Mouse (Mus musculus) embryonic facial prominence, embryonic 10.5 days (tissue): ENCODE measurements at regions not wholly inside any gene's neighbourhood (a gene's known extent, or its start where the extent isn't known, plus 50 kb on each side); places are given as distances from the start of the nearest gene placed in this dataset.
"Not testable (repeated sequence)": the region's sequence is repeated elsewhere in the genome, so short reads cannot be mapped to it uniquely, and the experiment has no call there.

Source experiments
- DNase-seq: peaks from one replicate; pipeline ENCODE4 v3.0.0-alpha.2; 2017; ENCODE audit warnings: low spot score
- H3K27ac ChIP-seq: fragments of 300-500 bp; sonication (generic); replicated peaks from 2 replicates; pipeline ENCODE4 v1.5.1; 2016; ENCODE audit warnings: mild to moderate bottlenecking
- H3K27me3 ChIP-seq: fragments of 300-500 bp; sonication (generic); replicated peaks from 2 replicates; pipeline ENCODE4 v1.6.1; 2016; ENCODE audit warnings: low read depth, mild to moderate bottlenecking; ENCODE audit not compliant: poor library complexity, severe bottlenecking
- H3K36me3 ChIP-seq: fragments of 300-500 bp; sonication (generic); replicated peaks from 2 replicates; pipeline ENCODE4 v1.6.1; 2016; ENCODE audit warnings: mild to moderate bottlenecking, moderate library complexity
- H3K4me1 ChIP-seq: fragments of 300-500 bp; sonication (generic); 2 replicates; pipeline ENCODE4 v1.6.1; 2016
- H3K4me3 ChIP-seq: fragments of 300-500 bp; sonication (generic); 2 replicates; pipeline ENCODE4 v1.5.1; 2016; ENCODE audit warnings: mild to moderate bottlenecking, moderate library complexity
- H3K9me3 ChIP-seq: fragments of 300-500 bp; sonication (generic); 2 replicates; pipeline ENCODE4 v1.6.1; 2016; ENCODE audit warnings: mild to moderate bottlenecking
- WGBS: fragments of 180-500 bp; shearing (Covaris S2); methylation state at CpG from one replicate; pipeline ENCODE4 v1.1.7; 2016; 5-methylcytosine and 5-hydroxymethylcytosine counted together

- no peak for DNase-seq
- no peaks in the 10 kb centered on the region; the same call in 1 of the 2 replicates for H3K27me3 ChIP-seq
- no peaks in the 10 kb centered on the region for H3K36me3 ChIP-seq
- no peak overlapping the region for H3K4me3 ChIP-seq
- H3K27ac ChIP-seq: no peak overlapping the region
- no peaks in the 10 kb centered on the region for H3K9me3 ChIP-seq
- H3K4me1 ChIP-seq: peaks cover 14% of the 10 kb centered on the region
- WGBS: 80% methylated on average over 5 of the region's 5 CpGs
These were observed 163.1 kb downstream of the Wdr11 start for GRCm38 (mm10) chr7:129754737-129755136.

- Histone ChIP-seq H3K9me3 (no peaks in the 10 kb centered on the region), H3K27ac (no peak overlapping the region), H3K27me3 (no peaks in the 10 kb centered on the region; the same call in 1 of the 2 replicates), H3K36me3 (no peaks in the 10 kb centered on the region), H3K4me1 (peaks cover 27% of the 10 kb centered on the region), H3K4me3 (no peak overlapping the region)
- 91% methylated on average over 6 of the region's 6 CpGs for WGBS
- no peak for DNase-seq
These were observed 164.5 kb downstream of the Wdr11 start for GRCm38 (mm10) chr7:129756138-129756537.

- H3K27ac ChIP-seq: peak overlapping the region; percentile 63
- no peak for DNase-seq
- no peaks in the 10 kb centered on the region for H3K36me3 ChIP-seq
- H3K4me3 ChIP-seq: no peak overlapping the region
- H3K4me1 ChIP-seq: peaks cover 45% of the 10 kb centered on the region
- no peaks in the 10 kb centered on the region for H3K9me3 ChIP-seq
- 67% methylated on average over 4 of the region's 4 CpGs for WGBS
- H3K27me3 ChIP-seq: no peaks in the 10 kb centered on the region; the same call in 1 of the 2 replicates
These were observed 168.2 kb downstream of the Wdr11 start for GRCm38 (mm10) chr7:129759848-129760247.

DNA sequence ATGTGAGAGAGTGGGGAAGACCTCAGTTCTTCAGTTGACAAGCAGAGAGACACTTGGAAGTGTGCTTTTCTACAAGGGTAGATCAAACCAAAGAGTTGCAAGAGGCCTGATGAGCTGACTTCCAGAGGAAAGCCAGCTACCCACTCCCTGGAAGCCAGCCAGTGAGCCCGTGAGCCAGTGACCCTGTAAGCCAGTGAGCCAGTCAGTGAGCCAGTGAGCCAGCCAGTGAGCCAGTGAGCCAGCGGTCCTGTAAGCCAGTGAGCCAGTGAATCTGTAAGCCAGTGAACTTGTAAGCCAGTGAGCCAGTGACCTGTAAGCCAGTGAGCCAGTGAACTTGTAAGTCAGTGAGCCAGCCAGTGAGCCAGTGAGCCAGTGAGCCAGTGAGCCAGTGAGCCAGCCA is 168.7 kb downstream of the Wdr11 start:
- WGBS: 90% methylated on average over 2 of the region's 2 CpGs
- no peaks in the 10 kb centered on the region; the same call in 1 of the 2 replicates for H3K27me3 ChIP-seq
- peak overlapping the region; percentile 63 for H3K27ac ChIP-seq

GRCm38 (mm10) chr7:129763754-129764153 is 172.1 kb downstream of the Wdr11 start:
- Histone ChIP-seq H3K9me3 (no peaks in the 10 kb centered on the region), H3K4me1 (peaks cover 46% of the 10 kb centered on the region), H3K4me3 (no peak overlapping the region), H3K36me3 (no peaks in the 10 kb centered on the region), H3K27me3 (no peaks in the 10 kb centered on the region), H3K27ac (peak overlapping the region; percentile 48)
- no peak for DNase-seq
- WGBS: 43% methylated on average over 5 of the region's 5 CpGs

More for the DNA sequence above, 168.7 kb downstream of the Wdr11 start:
- H3K9me3 ChIP-seq: no peaks in the 10 kb centered on the region
- no peaks in the 10 kb centered on the region for H3K36me3 ChIP-seq
- no peak for DNase-seq
- H3K4me1 ChIP-seq: peaks cover 45% of the 10 kb centered on the region
- H3K4me3 ChIP-seq: no peak overlapping the region

- H3K4me1 ChIP-seq: peaks cover 39% of the 10 kb centered on the region
- WGBS: 86% methylated on average over 5 of the region's 5 CpGs
- H3K36me3 ChIP-seq: no peaks in the 10 kb centered on the region
- H3K27me3 ChIP-seq: peaks cover 4% of the 10 kb centered on the region; the same call in 1 of the 2 replicates
- no peak overlapping the region for H3K4me3 ChIP-seq
- peak overlapping the region; percentile 19; the same call in 1 of the 2 replicates for H3K27ac ChIP-seq
- no peaks in the 10 kb centered on the region for H3K9me3 ChIP-seq
- DNase-seq: no peak
These were observed 172.8 kb downstream of the Wdr11 start for GRCm38 (mm10) chr7:129764456-129764970.

- peaks cover 27% of the 10 kb centered on the region for H3K4me1 ChIP-seq
- no peak overlapping the region for H3K4me3 ChIP-seq
- H3K27me3 ChIP-seq: peaks cover 6% of the 10 kb centered on the region; the same call in 1 of the 2 replicates
- WGBS: 91% methylated on average over 7 of the region's 7 CpGs
- H3K9me3 ChIP-seq: no peaks in the 10 kb centered on the region
- H3K36me3 ChIP-seq: no peaks in the 10 kb centered on the region
- DNase-seq: no peak
- H3K27ac ChIP-seq: no peak overlapping the region
These were observed 174.0 kb downstream of the Wdr11 start for GRCm38 (mm10) chr7:129765681-129766080.

GRCm38 (mm10) chr7:129766087-129766834 is 174.6 kb downstream of the Wdr11 start:
- Histone ChIP-seq H3K4me3 (no peak overlapping the region), H3K9me3 (no peaks in the 10 kb centered on the region), H3K4me1 (peaks cover 24% of the 10 kb centered on the region), H3K27me3 (peaks cover 8% of the 10 kb centered on the region; the same call in 1 of the 2 replicates), H3K27ac (0 out of 2 replicates have a peak overlapping the region, but pooled peaks have one; percentile 2), H3K36me3 (no peaks in the 10 kb centered on the region)
- no peak for DNase-seq
- 81% methylated on average over 6 of the region's 6 CpGs for WGBS

DNA sequence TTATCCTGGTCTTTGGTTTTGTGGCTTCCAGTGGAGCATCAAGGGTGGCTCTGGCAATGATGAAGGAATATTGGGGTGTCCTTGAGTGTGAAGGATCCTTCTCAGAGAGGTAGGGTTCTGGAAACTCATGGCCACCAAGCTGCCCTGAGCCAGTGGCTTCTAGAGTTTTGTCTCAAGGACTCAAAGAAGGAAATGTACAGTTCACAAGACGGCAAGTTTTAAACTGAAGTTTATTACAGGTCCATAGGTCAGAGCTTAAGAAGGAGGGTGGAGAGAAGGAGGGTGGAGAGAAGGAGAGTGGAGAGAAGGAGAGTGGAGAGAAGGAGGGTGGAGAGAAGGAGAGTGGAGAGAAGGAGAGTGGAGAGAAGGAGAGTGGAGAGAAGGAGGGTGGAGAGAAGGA is 178.0 kb downstream of the Wdr11 start:
- 86% methylated on average over 1 of the region's 1 CpGs for WGBS
- H3K4me1 ChIP-seq: peaks cover 27% of the 10 kb centered on the region
- H3K9me3 ChIP-seq, DNase-seq, H3K4me3 ChIP-seq, H3K27ac ChIP-seq, H3K36me3 ChIP-seq: not testable (repeated sequence)
- H3K27me3 ChIP-seq: peaks cover 38% of the 10 kb centered on the region

GRCm38 (mm10) chr7:129771876-129772275 is 180.2 kb downstream of the Wdr11 start:
- no peaks in the 10 kb centered on the region for H3K36me3 ChIP-seq
- no peak for DNase-seq
- peaks cover 59% of the 10 kb centered on the region for H3K27me3 ChIP-seq
- H3K4me1 ChIP-seq: peaks cover 34% of the 10 kb centered on the region
- H3K4me3 ChIP-seq: no peak overlapping the region
- H3K9me3 ChIP-seq: no peaks in the 10 kb centered on the region
- 89% methylated on average over 2 of the region's 2 CpGs for WGBS
- H3K27ac ChIP-seq: 0 out of 2 replicates have a peak overlapping the region, but pooled peaks have one; percentile 6

GRCm38 (mm10) chr7:129772540-129773331 is 181.1 kb downstream of the Wdr11 start:
- no peak for DNase-seq
- no peaks in the 10 kb centered on the region for H3K36me3 ChIP-seq
- H3K9me3 ChIP-seq: no peaks in the 10 kb centered on the region
- WGBS: 73% methylated on average over 11 of the region's 11 CpGs
- H3K27me3 ChIP-seq: peaks cover 63% of the 10 kb centered on the region
- H3K4me1 ChIP-seq: peaks cover 34% of the 10 kb centered on the region
- no peak overlapping the region for H3K4me3 ChIP-seq
- H3K27ac ChIP-seq: no peak overlapping the region

DNA sequence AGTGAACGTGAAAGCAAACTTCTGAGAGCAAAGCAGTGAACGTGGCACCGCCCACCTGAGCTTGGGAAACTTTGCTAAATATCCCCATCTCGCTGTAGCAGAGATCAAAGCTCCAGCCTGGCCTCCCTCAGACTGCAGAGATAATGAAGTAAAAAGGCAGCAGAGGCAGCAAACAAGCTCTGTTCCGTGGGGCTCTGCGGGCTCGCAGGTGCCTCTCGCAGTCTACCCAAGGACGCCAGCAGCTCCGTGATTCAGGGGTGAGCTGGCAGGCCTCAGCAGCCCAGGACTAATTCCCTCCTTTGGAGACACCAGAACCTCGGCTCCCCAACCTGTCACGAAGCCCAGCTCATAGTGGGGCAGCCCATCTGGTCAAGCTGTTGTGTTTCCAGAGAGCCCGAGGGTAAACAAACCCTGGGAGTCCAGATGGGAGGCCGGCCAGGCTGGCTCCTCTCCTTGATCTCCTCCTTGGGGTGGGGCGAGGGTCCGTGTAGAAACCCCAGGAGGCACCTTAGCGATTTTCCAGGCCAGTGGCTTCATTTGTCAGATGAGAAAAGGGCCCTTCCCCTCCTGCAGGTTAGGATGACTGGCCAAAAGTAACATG is 182.7 kb downstream of the Wdr11 start:
- Histone ChIP-seq H3K27ac (peak overlapping the region; percentile 55), H3K9me3 (no peaks in the 10 kb centered on the region), H3K27me3 (peaks cover 60% of the 10 kb centered on the region), H3K36me3 (no peaks in the 10 kb centered on the region), H3K4me1 (peaks cover 47% of the 10 kb centered on the region), H3K4me3 (peak overlapping the region; percentile 37)
- peak; percentile 42 for DNase-seq
- 3% methylated on average over 17 of the region's 17 CpGs for WGBS
